Mouse (Mus musculus) heart, adult 2 months (tissue): Measurements from ENCODE around the gene B3galt6. TPM values are rescaled to one million over a fixed set of nuclear protein-coding genes. Genes with fewer than 3 reads are reported as not detected.

Source experiments
- DNase-seq, 2 experiments: peaks; one replicate each; pipeline ENCODE4 v3.0.0; 2021
- H3K27ac ChIP-seq: fragments of 200-600 bp; 2 replicates; pipeline ENCODE4 v1.8.1; 2022
- H3K27me3 ChIP-seq: fragments of 200-500 bp; 2 replicates; pipeline ENCODE4 v1.6.1; 2012; ENCODE audit warnings: mild to moderate bottlenecking, low read length, inconsistent platforms, mixed read lengths; ENCODE audit not compliant: control insufficient read depth, insufficient read depth
- H3K36me3 ChIP-seq: fragments of 200-500 bp; 2 replicates; pipeline ENCODE4 v1.6.1; 2012; ENCODE audit warnings: low read length, inconsistent platforms; ENCODE audit not compliant: control insufficient read depth, insufficient read depth
- H3K4me1 ChIP-seq: fragments of 200-500 bp; 2 replicates; pipeline ENCODE4 v1.6.1; 2011; ENCODE audit warnings: low read length; ENCODE audit not compliant: control insufficient read depth, insufficient read depth
- H3K4me3 ChIP-seq: fragments of 200-600 bp; 2 replicates; pipeline ENCODE4 v1.8.1; 2022
- H3K79me2 ChIP-seq: fragments of 200-500 bp; replicated peaks from 2 replicates; pipeline ENCODE4 v1.6.1; 2012; ENCODE audit warnings: mild to moderate bottlenecking, inconsistent platforms, low read length, moderate library complexity, mixed read lengths; ENCODE audit not compliant: control insufficient read depth, insufficient read depth
- H3K9ac ChIP-seq: fragments of 200-500 bp; 2 replicates; pipeline ENCODE4 v1.6.1; 2012; ENCODE audit warnings: low read depth, mild to moderate bottlenecking, control low read depth, inconsistent platforms, low read length, mixed read lengths
- CTCF ChIP-seq: fragments of 200-600 bp; IDR thresholded peaks from 2 replicates; pipeline ENCODE4 v1.8.1; 2022; ENCODE audit warnings: antibody characterized with exemption, mild to moderate bottlenecking, moderate library complexity
- EP300 ChIP-seq: fragments of 200-500 bp; IDR thresholded peaks from 2 replicates; pipeline ENCODE4 v1.6.1; 2011; ENCODE audit warnings: low read depth, low read length, control low read depth; ENCODE audit not compliant: insufficient read depth
- POLR2A ChIP-seq: fragments of 200-500 bp; IDR thresholded peaks from 2 replicates; pipeline ENCODE4 v1.6.1; 2011; ENCODE audit warnings: mild to moderate bottlenecking, low read depth, low read length, control low read depth; ENCODE audit not compliant: insufficient read depth
- WGBS: fragments of 180-500 bp; shearing (Covaris S2); methylation state at CpG from one replicate; pipeline ENCODE4 v1.1.7; 2018; 5-methylcytosine and 5-hydroxymethylcytosine counted together
- intact Hi-C: fragments of 180-260 bp; cut with DNase I; formaldehyde crosslinking; loops from one replicate; pipeline ENCODE4 v1.15.1; 2025
- polyA plus RNA-seq: library from polyadenylated mRNA; depleted of rRNA; stranded (reverse); fragments of >200 nt; gene quantifications from 2 replicates; pipeline ENCODE4 v1.2.3, GENCODE M21; 2012; rRNA removed
- total RNA-seq, 2 experiments: library from RNA; stranded (reverse); gene quantifications; 2 replicates each; pipeline ENCODE4 v1.2.3; 2021

Gene B3galt6
- total and polyA plus RNA-seq, 3 experiments, result 2.5 to 3.0 (median 2.7) TPM

- H3K9ac ChIP-seq, result no peak overlapping the region
- no peak overlapping the region for H3K27ac ChIP-seq
- peaks cover 1% of the 10 kb centered on the region; the same call in 1 of the 2 replicates for H3K4me1 ChIP-seq
- DNase-seq, result no peak
- intact Hi-C loops, result loop anchor here (5.0 kb wide), 1 partner anchor 147 kb away; no protein-coding TSS in a partner anchor
- H3K27me3 ChIP-seq, result no peaks in the 10 kb centered on the region
- TF ChIP-seq CTCF, result no peak
- TF ChIP-seq POLR2A, result no peak
- TF ChIP-seq EP300, result no peak
- no peak overlapping the region for H3K4me3 ChIP-seq
- WGBS, result 95% methylated on average over 6 of the region's 6 CpGs
- peaks cover 5% of the 10 kb centered on the region; the same call in 1 of the 2 replicates for H3K36me3 ChIP-seq
- no peaks in the 10 kb centered on the region for H3K79me2 ChIP-seq
These were observed 37.0 kb downstream of the B3galt6 start for GRCm38 (mm10) chr4:155955491-155955890.

GRCm38 (mm10) chr4:155947094-155947493 is 45.4 kb downstream of the B3galt6 start:
- H3K27ac ChIP-seq, result no peak overlapping the region
- H3K79me2 ChIP-seq, result peaks cover 14% of the 10 kb centered on the region
- DNase-seq, result no peak
- H3K4me1 ChIP-seq, result peaks cover 10% of the 10 kb centered on the region
- no peak overlapping the region for H3K9ac ChIP-seq
- no peak overlapping the region for H3K4me3 ChIP-seq
- no peaks in the 10 kb centered on the region for H3K27me3 ChIP-seq
- intact Hi-C loops, result no loop called here
- TF ChIP-seq EP300 (no peak), POLR2A (no peak), CTCF (no peak)
- H3K36me3 ChIP-seq, result peaks cover 16% of the 10 kb centered on the region

- peaks cover 12% of the 10 kb centered on the region for H3K36me3 ChIP-seq
- peak overlapping the region; percentile 86 for H3K27ac ChIP-seq
- peak in 1 of 2 experiments; percentile 19 for DNase-seq
- TF ChIP-seq POLR2A, result no peak
- no peak for TF ChIP-seq EP300
- TF ChIP-seq CTCF, result no peak
- H3K79me2 ChIP-seq, result peaks cover 13% of the 10 kb centered on the region
- intact Hi-C loops, result loop anchor here (5.0 kb wide), 1 partner anchor 48 kb away; the partner anchor contains the start of genes B3galt6 and Sdf4
- no peaks in the 10 kb centered on the region for H3K27me3 ChIP-seq
- WGBS, result 2% methylated on average over 17 of the region's 17 CpGs
- peak overlapping the region; percentile 97 for H3K4me3 ChIP-seq
- peak overlapping the region; percentile 90 for H3K9ac ChIP-seq
- H3K4me1 ChIP-seq, result peaks cover 10% of the 10 kb centered on the region
These were observed 48.2 kb downstream of the B3galt6 start for GRCm38 (mm10) chr4:155944271-155944670.

GRCm38 (mm10) chr4:155943534-155944249 is 48.8 kb downstream of the B3galt6 start, which contains the start of gene Ube2j2:
Ube2j2 (plus strand) TSS chr4:155943831.
- peak within 1 kb of the TSS; percentile 93 for H3K27ac ChIP-seq
- peak; percentile 97 to 100 for DNase-seq
- H3K4me1 ChIP-seq, result peaks cover 10% of the 10 kb centered on the region
- H3K9ac ChIP-seq, result peak within 1 kb of the TSS; percentile 90
- H3K27me3 ChIP-seq, result no peaks in the 10 kb centered on the region
- H3K36me3 ChIP-seq, result peaks cover 12% of the 10 kb centered on the region
- intact Hi-C loops, result loop anchor here (1.0 to 5.0 kb wide), 4 partner anchors 49 to 112 kb away; partner anchors contain the start of genes Aurkaip1, B3galt6, Cptp and Ints11
- H3K4me3 ChIP-seq, result peak within 1 kb of the TSS; percentile 97
- H3K79me2 ChIP-seq, result peaks cover 12% of the 10 kb centered on the region
- WGBS, result under 1% methylated on average over 83 of the region's 85 CpGs
- TF ChIP-seq EP300 (peak; percentile 98), POLR2A (peak; percentile 93), CTCF (peak; percentile 8; the same call in 1 of the 2 replicates)

GRCm38 (mm10) chr4:155943049-155943452 is 49.4 kb downstream of the B3galt6 start:
- Histone ChIP-seq H3K36me3 (peaks cover 12% of the 10 kb centered on the region), H3K27me3 (no peaks in the 10 kb centered on the region), H3K9ac (peak overlapping the region; percentile 76), H3K79me2 (peaks cover 9% of the 10 kb centered on the region), H3K27ac (peak overlapping the region; percentile 93), H3K4me1 (peaks cover 10% of the 10 kb centered on the region), H3K4me3 (peak overlapping the region; percentile 97)
- TF ChIP-seq POLR2A, result no peak
- no peak for TF ChIP-seq EP300
- TF ChIP-seq CTCF, result no peak
- 0% methylated on average over 17 of the region's 17 CpGs for WGBS
- DNase-seq, result peak in 1 of 2 experiments; percentile 61
- intact Hi-C loops, result loop anchor here (1.0 to 5.0 kb wide), 4 partner anchors 49 to 112 kb away; partner anchors contain the start of genes Aurkaip1, B3galt6, Cptp and Ints11

Other genes with a start within 250 kb of the B3galt6 start
- 10 to 100 TPM; 42.3 to 47.7 TPM for gene Atad3a, start 231.6 kb downstream of the B3galt6 start, total RNA-seq
- gene Atad3a, start 231.6 kb downstream of the B3galt6 start, polyA plus RNA-seq, result 83.7 and 85.4 TPM in 2 replicates
- 1 to 10 TPM; 6.4 to 9.8 TPM for gene Vwa1, start 218.0 kb downstream of the B3galt6 start, total RNA-seq
- gene Vwa1, start 218.0 kb downstream of the B3galt6 start, polyA plus RNA-seq, result 14.4 and 21.7 TPM in 2 replicates
- gene Tmem88b, start 206.8 kb downstream of the B3galt6 start, total RNA-seq, result 1 to 10 TPM in 1 of 2 experiments, under 1 TPM in 1; 0.84 to 1.1 TPM
- 0.96 and 2.0 TPM in 2 replicates for gene Tmem88b, start 206.8 kb downstream of the B3galt6 start, polyA plus RNA-seq
- not detected for gene Ankrd65, start 202.2 kb downstream of the B3galt6 start, total RNA-seq
- 0.41 TPM in 1 of 2 replicates, not detected in the other for gene Ankrd65, start 202.2 kb downstream of the B3galt6 start, polyA plus RNA-seq
- 10 to 100 TPM; 69.9 to 77.9 TPM for gene Mrpl20, start 189.8 kb downstream of the B3galt6 start, total RNA-seq
- gene Mrpl20, start 189.8 kb downstream of the B3galt6 start, polyA plus RNA-seq, result 49.6 and 50.7 TPM in 2 replicates
- 10 to 100 TPM; 26.6 to 27.4 TPM for gene Ccnl2, start 180.2 kb downstream of the B3galt6 start, total RNA-seq
- gene Ccnl2, start 180.2 kb downstream of the B3galt6 start, polyA plus RNA-seq, result 46.0 and 69.4 TPM in 2 replicates
- gene Aurkaip1, start 161.4 kb downstream of the B3galt6 start, total RNA-seq, result 100 to 1,000 TPM in 1 of 2 experiments, 10 to 100 TPM in 1; 99.2 to 117 TPM
- 106 and 125 TPM in 2 replicates for gene Aurkaip1, start 161.4 kb downstream of the B3galt6 start, polyA plus RNA-seq
- gene Mxra8, start 153.0 kb downstream of the B3galt6 start, total RNA-seq, result 10 to 100 TPM; 26.7 to 31.9 TPM
- 84.7 and 118 TPM in 2 replicates for gene Mxra8, start 153.0 kb downstream of the B3galt6 start, polyA plus RNA-seq
- gene Dvl1, start 145.2 kb downstream of the B3galt6 start, total RNA-seq, result 10 to 100 TPM; 46.3 to 47.3 TPM
- gene Dvl1, start 145.2 kb downstream of the B3galt6 start, polyA plus RNA-seq, result 62.7 and 64.7 TPM in 2 replicates
- under 1 TPM; 0.13 to 0.16 TPM for gene Tas1r3, start 129.3 kb downstream of the B3galt6 start, total RNA-seq
- 0.32 and 0.35 TPM in 2 replicates for gene Tas1r3, start 129.3 kb downstream of the B3galt6 start, polyA plus RNA-seq
- gene Cptp, start 123.2 kb downstream of the B3galt6 start, total RNA-seq, result 1 to 10 TPM; 5.1 to 6.9 TPM
- gene Cptp, start 123.2 kb downstream of the B3galt6 start, polyA plus RNA-seq, result 8.9 and 12.4 TPM in 2 replicates
- gene Ints11, start 123.1 kb downstream of the B3galt6 start, total RNA-seq, result 10 to 100 TPM; 15.3 to 17.4 TPM
- 15.8 and 23.2 TPM in 2 replicates for gene Ints11, start 123.1 kb downstream of the B3galt6 start, polyA plus RNA-seq
- 10 to 100 TPM in 1 of 2 experiments, 1 to 10 TPM in 1; 9.4 to 10.1 TPM for gene Pusl1, start 100.9 kb downstream of the B3galt6 start, total RNA-seq
- gene Pusl1, start 100.9 kb downstream of the B3galt6 start, polyA plus RNA-seq, result 19.9 and 31.3 TPM in 2 replicates
- 10 to 100 TPM in 1 of 2 experiments, 1 to 10 TPM in 1; 9.7 to 11.3 TPM for gene Acap3, start 100.8 kb downstream of the B3galt6 start, total RNA-seq
- gene Acap3, start 100.8 kb downstream of the B3galt6 start, polyA plus RNA-seq, result 19.2 and 20.0 TPM in 2 replicates
- gene Ube2j2, start 48.8 kb downstream of the B3galt6 start, total RNA-seq, result 10 to 100 TPM; 55.8 to 56.7 TPM
- gene Ube2j2, start 48.8 kb downstream of the B3galt6 start, polyA plus RNA-seq, result 29.7 and 35.3 TPM in 2 replicates
- gene C1qtnf12, start 30.3 kb downstream of the B3galt6 start, total RNA-seq, result 10 to 100 TPM; 16.6 to 17.9 TPM
- 17.2 and 21.8 TPM in 2 replicates for gene C1qtnf12, start 30.3 kb downstream of the B3galt6 start, polyA plus RNA-seq
- gene Sdf4, start 223 bp upstream of the B3galt6 start, total RNA-seq, result 10 to 100 TPM; 79.2 to 91.0 TPM
- 23.7 and 37.1 TPM in 2 replicates for gene Sdf4, start 223 bp upstream of the B3galt6 start, polyA plus RNA-seq
- not detected for gene Tnfrsf4, start 21.2 kb upstream of the B3galt6 start, total RNA-seq
- 1.1 and 1.4 TPM in 2 replicates for gene Tnfrsf4, start 21.2 kb upstream of the B3galt6 start, polyA plus RNA-seq
- under 1 TPM in 1 of 2 experiments, not detected in 1; 0.31 TPM for gene Tnfrsf18, start 33.5 kb upstream of the B3galt6 start, total RNA-seq
- 0.80 and 0.82 TPM in 2 replicates for gene Tnfrsf18, start 33.5 kb upstream of the B3galt6 start, polyA plus RNA-seq
- not detected for gene Ttll10, start 66.8 kb upstream of the B3galt6 start, total RNA-seq
- gene Ttll10, start 66.8 kb upstream of the B3galt6 start, polyA plus RNA-seq, result 0.32 and 1.1 TPM in 2 replicates
- gene 9430015G10Rik, start 117.3 kb upstream of the B3galt6 start, total RNA-seq, result 1 to 10 TPM; 1.7 to 3.5 TPM
- 5.9 and 7.5 TPM in 2 replicates for gene 9430015G10Rik, start 117.3 kb upstream of the B3galt6 start, polyA plus RNA-seq
- under 1 TPM in 1 of 2 experiments, not detected in 1; 0.07 TPM for gene Rnf223, start 137.9 kb upstream of the B3galt6 start, total RNA-seq
- gene Rnf223, start 137.9 kb upstream of the B3galt6 start, polyA plus RNA-seq, result 0.09 and 0.14 TPM in 2 replicates
- 10 to 100 TPM; 24.3 to 26.9 TPM for gene Agrn, start 204.8 kb upstream of the B3galt6 start, total RNA-seq
- gene Agrn, start 204.8 kb upstream of the B3galt6 start, polyA plus RNA-seq, result 50.4 and 70.1 TPM in 2 replicates
- gene Isg15, start 208.2 kb upstream of the B3galt6 start, total RNA-seq, result 1 to 10 TPM; 3.2 to 4.5 TPM
- gene Isg15, start 208.2 kb upstream of the B3galt6 start, polyA plus RNA-seq, result 6.9 and 8.3 TPM in 2 replicates
- gene AW011738, start 210.7 kb upstream of the B3galt6 start, total RNA-seq, result 10 to 100 TPM in 1 of 2 experiments, 1 to 10 TPM in 1; 9.7 to 12.1 TPM
- gene AW011738, start 210.7 kb upstream of the B3galt6 start, polyA plus RNA-seq, result 4.6 and 4.8 TPM in 2 replicates
- 100 to 1,000 TPM; 273 to 332 TPM for gene Perm1, start 223.2 kb upstream of the B3galt6 start, total RNA-seq
- gene Perm1, start 223.2 kb upstream of the B3galt6 start, polyA plus RNA-seq, result 163 and 257 TPM in 2 replicates
- gene Plekhn1, start 242.2 kb upstream of the B3galt6 start, total RNA-seq, result 10 to 100 TPM in 1 of 2 experiments, 1 to 10 TPM in 1; 9.7 to 10.8 TPM
- gene Plekhn1, start 242.2 kb upstream of the B3galt6 start, polyA plus RNA-seq, result 25.2 and 28.0 TPM in 2 replicates
- gene Noc2l, start 243.4 kb upstream of the B3galt6 start, total RNA-seq, result 10 to 100 TPM; 24.8 to 25.1 TPM
- 33.9 and 45.5 TPM in 2 replicates for gene Noc2l, start 243.4 kb upstream of the B3galt6 start, polyA plus RNA-seq